Mouse (Mus musculus) megakaryocyte-erythroid progenitor cell, adult 5-6 weeks (primary cell): ENCODE data around the gene Dut. TPM values are rescaled to one million over a fixed set of nuclear protein-coding genes. Genes with fewer than 3 reads are reported as not detected.
A peak's percentile ranks its signal among the peaks of the same experiment; 100 is the strongest.
"Not testable (repeated sequence)": the region's sequence is repeated elsewhere in the genome, so short reads cannot be mapped to it uniquely, and the experiment has no call there.

ENCODE experiments used
- ATAC-seq: replicated peaks from 2 replicates; pipeline ENCODE4 v1.8.0; 2016; ENCODE audit warnings: mild to moderate bottlenecking, inconsistent platforms; ENCODE audit not compliant: severe bottlenecking, poor library complexity, low FRiP score, low TSS enrichment
- total RNA-seq, 2 experiments: library from RNA; stranded (forward) in 1 of 2; stranded (reverse) in 1 of 2; fragments of 200-1000, 215-1000 nt in 1 of 2; fragments of >200 nt in 1 of 2; fragmentation: Nextera tagmentation in 1 of 2; gene quantifications; 2 replicates each; pipeline ENCODE4 v1.2.3; 2014 to 2017

Gene Dut
- total RNA-seq, 2 experiments from 2014 or later = 309 to 588 TPM

GRCm38 (mm10) chr2:125251781-125252180 lies 4.8 kb downstream of the Dut start:
- peak; percentile 35; the same call in 1 of the 2 replicates for ATAC-seq

- peak; percentile 48 for ATAC-seq
Measured at GRCm38 (mm10) chr2:125252275-125252674, 5.3 kb downstream of the Dut start.

- no peak for ATAC-seq
Measured at GRCm38 (mm10) chr2:125253699-125254098, 6.7 kb downstream of the Dut start.

- no peak for ATAC-seq
Measured at GRCm38 (mm10) chr2:125254630-125255029, 7.6 kb downstream of the Dut start.

GRCm38 (mm10) chr2:125255886-125256285 lies 8.9 kb downstream of the Dut start:
- no peak for ATAC-seq

GRCm38 (mm10) chr2:125259230-125260120 lies 12.5 kb downstream of the Dut start:
- ATAC-seq = 0 out of 2 replicates have a peak, but pooled peaks have one; percentile 58

GRCm38 (mm10) chr2:125260326-125260725 lies 13.3 kb downstream of the Dut start:
- ATAC-seq = no peak

- 0 out of 2 replicates have a peak, but pooled peaks have one; percentile 36 for ATAC-seq
Measured at GRCm38 (mm10) chr2:125263056-125263455, 16.1 kb downstream of the Dut start.

- no peak for ATAC-seq
Measured at GRCm38 (mm10) chr2:125263753-125264152, 16.8 kb downstream of the Dut start.

GRCm38 (mm10) chr2:125268876-125269275 lies 21.9 kb downstream of the Dut start:
- ATAC-seq = no peak

- no peak for ATAC-seq
Measured at GRCm38 (mm10) chr2:125275617-125276016, 28.6 kb downstream of the Dut start.

GRCm38 (mm10) chr2:125276692-125277091 lies 29.7 kb downstream of the Dut start:
- ATAC-seq = no peak

- ATAC-seq = no peak
Measured at GRCm38 (mm10) chr2:125278474-125278873, 31.5 kb downstream of the Dut start.

- not testable (repeated sequence) for ATAC-seq
Measured at GRCm38 (mm10) chr2:125279995-125280394, 33.0 kb downstream of the Dut start.

- ATAC-seq = no peak
Measured at GRCm38 (mm10) chr2:125282334-125283206, 35.6 kb downstream of the Dut start.

GRCm38 (mm10) chr2:125285777-125286176 lies 38.8 kb downstream of the Dut start:
- ATAC-seq = no peak

GRCm38 (mm10) chr2:125290197-125290965 lies 43.4 kb downstream of the Dut start:
- ATAC-seq = no peak

- no peak for ATAC-seq
Measured at GRCm38 (mm10) chr2:125291101-125291500, 44.1 kb downstream of the Dut start.

GRCm38 (mm10) chr2:125292616-125293015 lies 45.6 kb downstream of the Dut start:
- ATAC-seq = no peak
